Mouse (Mus musculus) 3T3-L1 (cell line): ENCODE results near the gene Tas2r103.

Experiments used
- DNase-seq: peaks from one replicate; pipeline ENCODE4 v3.0.0-alpha.2; 2015; ENCODE audit warnings: low read depth, low spot score

Gene Tas2r103

GRCm38 (mm10) chr6:133037001-133037400, at the start of gene Tas2r103:
Tas2r103 (minus strand) TSS chr6:133037101.
- DNase-seq = no peak

- no peak for DNase-seq
These were observed 18.8 kb upstream of the Tas2r103 start, which contains the start of gene Tas2r140 for GRCm38 (mm10) chr6:133055716-133056115. Tas2r140 (minus strand) TSS chr6:133055816.
